Mouse (Mus musculus): ENCODE results near the gene Rit1.

Rit1 gene

GRCm38 (mm10) chr3:88714725-88715124 lies 1.9 kb upstream of the Rit1 start:
- TF ChIP-seq GATA4 (IDR thresholded peaks at IDR 0.05; ENCODE audit: insufficient replicate concordance, low read length): no peak

GRCm38 (mm10) chr3:88717198-88717798 lies 660 bp downstream of the Rit1 start:
- no peak for TF ChIP-seq GATA4 (IDR thresholded peaks at IDR 0.05; ENCODE audit: insufficient replicate concordance, low read length)

- no peak for TF ChIP-seq GATA4 (IDR thresholded peaks at IDR 0.05; ENCODE audit: insufficient replicate concordance, low read length)
Observed at GRCm38 (mm10) chr3:88717831-88718230, 1.2 kb downstream of the Rit1 start.

GRCm38 (mm10) chr3:88719098-88719497 lies 2.5 kb downstream of the Rit1 start:
- TF ChIP-seq GATA4 (IDR thresholded peaks at IDR 0.05; ENCODE audit: insufficient replicate concordance, low read length): no peak

GRCm38 (mm10) chr3:88736556-88736955 lies 19.9 kb downstream of the Rit1 start:
- TF ChIP-seq GATA4 (IDR thresholded peaks at IDR 0.05; ENCODE audit: insufficient replicate concordance, low read length): no peak

- no peak for TF ChIP-seq GATA4 (IDR thresholded peaks at IDR 0.05; ENCODE audit: insufficient replicate concordance, low read length)
Observed at GRCm38 (mm10) chr3:88738641-88739040, 22.0 kb downstream of the Rit1 start.

- TF ChIP-seq GATA4 (IDR thresholded peaks at IDR 0.05; ENCODE audit: insufficient replicate concordance, low read length): no peak
Observed at GRCm38 (mm10) chr3:88740147-88740546, 23.5 kb downstream of the Rit1 start.

GRCm38 (mm10) chr3:88745534-88745933 lies 28.9 kb downstream of the Rit1 start:
- no peak for TF ChIP-seq GATA4 (IDR thresholded peaks at IDR 0.05; ENCODE audit: insufficient replicate concordance, low read length)

GRCm38 (mm10) chr3:88746139-88746870 lies 29.7 kb downstream of the Rit1 start:
- TF ChIP-seq GATA4 (IDR thresholded peaks at IDR 0.05; ENCODE audit: insufficient replicate concordance, low read length): no peak

- no peak for TF ChIP-seq GATA4 (IDR thresholded peaks at IDR 0.05; ENCODE audit: insufficient replicate concordance, low read length)
Observed at GRCm38 (mm10) chr3:88746871-88747231, 30.2 kb downstream of the Rit1 start.

- TF ChIP-seq GATA4 (IDR thresholded peaks at IDR 0.05; ENCODE audit: insufficient replicate concordance, low read length): no peak
Observed at GRCm38 (mm10) chr3:88754283-88754682, 37.6 kb downstream of the Rit1 start.

- TF ChIP-seq GATA4 (IDR thresholded peaks at IDR 0.05; ENCODE audit: insufficient replicate concordance, low read length): no peak
Observed at GRCm38 (mm10) chr3:88755541-88755940, 38.9 kb downstream of the Rit1 start.

- TF ChIP-seq GATA4 (IDR thresholded peaks at IDR 0.05; ENCODE audit: insufficient replicate concordance, low read length): no peak
Observed at GRCm38 (mm10) chr3:88756276-88756675, 39.6 kb downstream of the Rit1 start.

- TF ChIP-seq GATA4 (IDR thresholded peaks at IDR 0.05; ENCODE audit: insufficient replicate concordance, low read length): peak; percentile 43; the same call in 1 of the 2 replicates
Observed at GRCm38 (mm10) chr3:88758045-88758500, 41.4 kb downstream of the Rit1 start.

GRCm38 (mm10) chr3:88761619-88762018 lies 45.0 kb downstream of the Rit1 start:
- no peak for TF ChIP-seq GATA4 (IDR thresholded peaks at IDR 0.05; ENCODE audit: insufficient replicate concordance, low read length)

- no peak for TF ChIP-seq GATA4 (IDR thresholded peaks at IDR 0.05; ENCODE audit: insufficient replicate concordance, low read length)
Observed at GRCm38 (mm10) chr3:88762401-88762831, 45.8 kb downstream of the Rit1 start.

Data from liver, adult (tissue).